Mouse (Mus musculus) hindbrain, embryonic 13.5 days (tissue): ENCODE measurements around the gene Mnx1. TPM values are rescaled to one million over a fixed set of nuclear protein-coding genes. Genes with fewer than 3 reads are reported as not detected.

Experiments
- ATAC-seq: fragments of 200-750 bp; cut with Nextera tagmentation; 2 replicates; pipeline ENCODE4 v1.8.0; 2017; ENCODE audit warnings: moderate TSS enrichment; ENCODE audit not compliant: low FRiP score
- H3K27ac ChIP-seq: fragments of 300-500 bp; sonication (generic); 2 replicates; pipeline ENCODE4 v1.5.1; 2015; ENCODE audit warnings: inconsistent platforms, mild to moderate bottlenecking, moderate library complexity
- H3K27me3 ChIP-seq: fragments of 300-500 bp; sonication (generic); 2 replicates; pipeline ENCODE4 v1.6.1; 2015; ENCODE audit warnings: mild to moderate bottlenecking, inconsistent platforms
- H3K36me3 ChIP-seq: fragments of 300-500 bp; sonication (generic); 2 replicates; pipeline ENCODE4 v1.6.1; 2015; ENCODE audit warnings: mild to moderate bottlenecking, inconsistent platforms
- H3K4me1 ChIP-seq: fragments of 300-500 bp; sonication (generic); replicated peaks from 2 replicates; pipeline ENCODE4 v1.6.1; 2015; ENCODE audit warnings: inconsistent platforms
- H3K4me2 ChIP-seq: fragments of 300-500 bp; sonication (generic); 2 replicates; pipeline ENCODE4 v1.6.1; 2015; ENCODE audit warnings: inconsistent platforms, mild to moderate bottlenecking, moderate library complexity
- H3K4me3 ChIP-seq: fragments of 300-500 bp; sonication (generic); 2 replicates; pipeline ENCODE4 v1.5.1; 2015; ENCODE audit warnings: mild to moderate bottlenecking, inconsistent platforms
- H3K9ac ChIP-seq: fragments of 300-500 bp; sonication (generic); 2 replicates; pipeline ENCODE4 v1.6.1; 2015; ENCODE audit warnings: mild to moderate bottlenecking, inconsistent platforms
- H3K9me3 ChIP-seq: fragments of 300-500 bp; sonication (generic); 2 replicates; pipeline ENCODE4 v1.6.1; 2016; ENCODE audit warnings: inconsistent platforms
- WGBS: fragments of 180-500 bp; shearing (Covaris S2); methylation state at CpG from one replicate; pipeline ENCODE4 v1.1.7; 2015; 5-methylcytosine and 5-hydroxymethylcytosine counted together
- polyA plus RNA-seq: library from polyadenylated mRNA; unstranded; fragments of >200 nt; fragmentation: Nextera tagmentation; extraction: Ambion mirVana; gene quantifications from 2 replicates; pipeline ENCODE4 v1.2.1, GENCODE M21; 2015

Mnx1 gene
- polyA plus RNA-seq, 1 experiment from 2014 or later: 0.48 TPM

DNA sequence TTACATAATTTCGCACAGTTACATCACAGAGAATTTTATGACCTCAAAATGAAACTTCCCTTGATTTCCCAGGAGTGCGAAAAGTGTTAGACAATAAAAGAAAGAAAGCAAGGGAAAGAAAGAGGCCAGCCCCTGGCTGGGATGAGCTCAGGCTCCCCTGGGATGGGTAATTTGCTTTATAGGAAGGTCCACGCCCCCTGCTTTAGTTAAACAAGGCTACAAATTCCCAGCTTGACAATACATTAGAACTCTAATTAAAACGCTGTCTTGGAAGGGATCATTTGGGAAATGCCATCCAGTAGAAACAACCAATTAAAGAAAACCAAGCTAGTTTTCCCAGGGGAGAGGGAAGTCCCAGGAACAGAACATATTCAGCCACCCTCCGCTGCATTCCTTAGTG is 2.7 kb downstream of the Mnx1 start:
- WGBS: 0% methylated on average over 5 of the region's 5 CpGs
- Histone ChIP-seq H3K27me3 (peaks cover 100% of the 10 kb centered on the region), H3K9me3 (no peaks in the 10 kb centered on the region), H3K27ac (no peak overlapping the region), H3K36me3 (no peaks in the 10 kb centered on the region), H3K9ac (no peak overlapping the region), H3K4me3 (no peak overlapping the region), H3K4me1 (peaks cover 16% of the 10 kb centered on the region), H3K4me2 (no peak overlapping the region)
- ATAC-seq: no peak

DNA sequence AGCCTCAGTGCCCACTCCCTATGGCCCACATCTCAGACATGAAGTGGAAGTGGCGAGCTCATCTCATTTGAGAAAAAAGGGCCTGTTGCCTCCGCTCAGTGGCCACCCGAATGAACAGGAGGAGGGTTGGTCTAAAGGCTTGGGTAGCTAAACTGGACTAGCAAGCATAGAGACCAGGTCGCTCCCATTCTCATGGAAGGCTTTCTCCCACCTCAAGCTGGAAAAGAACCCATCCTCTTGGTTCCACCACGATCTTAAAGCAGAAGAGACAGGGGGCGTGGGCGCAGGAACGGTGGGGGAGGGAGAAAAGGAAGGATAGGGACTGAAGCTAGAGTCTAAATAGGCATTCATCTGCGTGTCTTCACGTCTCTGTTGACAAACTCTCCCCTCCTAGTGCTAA is 3.2 kb downstream of the Mnx1 start:
- WGBS: 3% methylated on average over 10 of the region's 10 CpGs
- no peak overlapping the region for H3K4me2 ChIP-seq
- peaks cover 16% of the 10 kb centered on the region for H3K4me1 ChIP-seq
- no peak overlapping the region for H3K27ac ChIP-seq
- no peaks in the 10 kb centered on the region for H3K9me3 ChIP-seq
- no peak overlapping the region for H3K4me3 ChIP-seq
- peaks cover 100% of the 10 kb centered on the region for H3K27me3 ChIP-seq
- no peak overlapping the region for H3K9ac ChIP-seq
- no peaks in the 10 kb centered on the region for H3K36me3 ChIP-seq
- ATAC-seq: no peak

DNA sequence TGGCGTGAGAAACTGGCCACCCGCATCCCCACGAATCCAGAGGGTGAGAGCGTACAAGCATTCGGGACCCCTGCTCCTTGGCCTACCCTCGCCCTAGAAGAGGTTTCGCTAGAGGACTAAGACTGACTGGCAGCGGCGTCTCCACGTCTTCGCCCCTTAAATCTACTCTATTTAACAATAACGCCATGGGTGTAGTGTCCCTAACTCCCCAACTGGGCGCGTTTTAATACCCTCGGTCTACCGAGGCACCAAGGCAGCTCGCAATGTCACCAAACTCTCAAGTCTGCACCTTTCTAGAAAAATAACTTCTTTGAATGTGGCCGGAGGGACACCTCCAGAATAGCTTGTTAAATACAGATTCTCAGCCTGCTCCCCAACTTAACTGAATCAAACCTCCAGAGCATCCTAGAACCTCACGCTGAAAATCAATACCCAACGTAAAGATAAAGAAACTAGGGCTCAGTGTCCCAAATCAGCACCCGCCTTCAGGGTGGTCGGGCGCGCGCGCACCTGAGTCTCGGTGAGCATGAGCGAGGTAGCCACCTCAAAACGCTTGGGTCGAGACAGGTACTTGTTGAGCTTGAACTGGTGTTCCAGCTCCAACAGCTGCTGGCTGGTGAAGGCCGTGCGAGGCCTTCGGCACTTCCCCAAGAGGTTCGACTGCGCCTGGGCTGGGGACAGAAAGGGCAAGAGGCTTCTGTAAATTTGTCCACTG is 3.9 kb downstream of the Mnx1 start:
- Histone ChIP-seq H3K27me3 (peaks cover 100% of the 10 kb centered on the region), H3K4me3 (no peak overlapping the region), H3K27ac (no peak overlapping the region), H3K9me3 (no peaks in the 10 kb centered on the region), H3K36me3 (no peaks in the 10 kb centered on the region), H3K9ac (no peak overlapping the region), H3K4me2 (no peak overlapping the region), H3K4me1 (peaks cover 16% of the 10 kb centered on the region)
- 2% methylated on average over 35 of the region's 35 CpGs for WGBS
- ATAC-seq: no peak

GRCm38 (mm10) chr5:29473551-29474245 is 4.6 kb downstream of the Mnx1 start:
- no peak overlapping the region for H3K4me3 ChIP-seq
- H3K4me1 ChIP-seq: peaks cover 14% of the 10 kb centered on the region
- ATAC-seq: no peak

DNA sequence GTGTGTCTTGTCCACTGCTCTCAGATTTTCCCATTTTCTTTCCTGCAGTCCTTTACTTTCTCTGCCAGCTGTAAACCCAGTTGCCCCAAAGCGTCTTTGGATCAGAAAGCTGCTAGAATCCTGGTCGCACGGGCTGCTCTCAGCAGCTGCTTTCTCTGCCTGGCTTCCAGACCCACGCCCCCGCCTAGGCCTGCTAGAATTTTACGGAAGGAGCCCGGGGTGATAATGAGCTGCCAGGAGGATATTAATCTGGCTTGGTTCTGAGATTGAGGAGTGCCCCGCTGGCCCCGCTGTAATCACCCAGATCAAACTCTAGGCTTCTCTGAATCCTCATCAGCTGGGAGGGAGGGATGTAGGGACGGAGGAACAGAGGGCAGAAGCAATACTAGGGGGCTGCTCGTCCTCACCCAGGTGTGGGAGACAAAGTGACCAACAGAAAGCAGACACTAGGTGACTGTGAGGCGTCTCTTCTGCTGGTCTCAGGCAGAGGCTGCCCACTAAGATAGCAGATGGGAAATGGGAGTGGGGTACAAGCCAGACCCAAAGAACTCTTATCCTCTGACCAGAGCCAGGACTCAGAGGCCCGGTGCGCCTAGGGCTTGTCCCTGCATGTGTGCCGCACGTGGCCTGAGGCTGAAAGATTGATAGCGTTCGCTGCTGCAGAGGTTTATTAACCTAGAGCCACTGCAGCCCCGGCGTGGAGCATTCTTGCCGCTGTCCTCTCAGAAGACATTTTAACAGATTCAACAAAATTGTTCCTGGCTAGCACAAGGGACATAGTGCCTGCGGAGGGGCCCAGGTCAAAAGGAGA is 6.2 kb downstream of the Mnx1 start:
- under 1% methylated on average over 22 of the region's 22 CpGs for WGBS
- Histone ChIP-seq H3K9me3 (no peaks in the 10 kb centered on the region), H3K9ac (no peak overlapping the region), H3K4me3 (no peak overlapping the region), H3K27ac (no peak overlapping the region), H3K27me3 (peaks cover 100% of the 10 kb centered on the region), H3K4me2 (no peak overlapping the region), H3K36me3 (no peaks in the 10 kb centered on the region), H3K4me1 (peaks cover 10% of the 10 kb centered on the region)
- no peak for ATAC-seq

More at GRCm38 (mm10) chr5:29473551-29474245, 4.6 kb downstream of the Mnx1 start:
- no peaks in the 10 kb centered on the region for H3K36me3 ChIP-seq
- H3K4me2 ChIP-seq: no peak overlapping the region
- peaks cover 100% of the 10 kb centered on the region for H3K27me3 ChIP-seq
- 2% methylated on average over 35 of the region's 35 CpGs for WGBS
- H3K9me3 ChIP-seq: no peaks in the 10 kb centered on the region
- H3K9ac ChIP-seq: no peak overlapping the region
- no peak overlapping the region for H3K27ac ChIP-seq

DNA sequence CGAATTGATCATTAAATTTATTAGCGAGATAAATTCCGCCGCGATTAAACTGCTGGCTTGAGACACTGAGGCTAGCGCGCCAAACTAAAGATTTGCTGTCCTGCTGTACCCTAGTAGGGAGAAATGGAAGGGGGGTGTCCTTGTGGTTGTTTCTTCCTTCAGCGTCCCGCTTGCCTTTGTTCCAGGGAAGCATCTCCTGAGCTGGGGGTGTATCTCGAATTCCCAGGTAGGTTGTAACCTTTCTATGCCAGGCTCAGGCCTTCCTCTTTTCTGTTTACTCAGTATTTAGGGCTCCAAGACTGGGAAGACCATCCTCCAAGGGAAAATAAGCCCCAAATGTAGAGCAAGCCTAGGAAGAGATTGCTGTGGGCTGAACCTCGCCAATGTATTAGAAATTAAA is 6.9 kb downstream of the Mnx1 start:
- Histone ChIP-seq H3K9ac (no peak overlapping the region), H3K4me3 (no peak overlapping the region), H3K27me3 (peaks cover 100% of the 10 kb centered on the region), H3K4me1 (peaks cover 10% of the 10 kb centered on the region), H3K4me2 (no peak overlapping the region), H3K27ac (no peak overlapping the region), H3K9me3 (no peaks in the 10 kb centered on the region), H3K36me3 (no peaks in the 10 kb centered on the region)
- under 1% methylated on average over 11 of the region's 11 CpGs for WGBS
- ATAC-seq: no peak

DNA sequence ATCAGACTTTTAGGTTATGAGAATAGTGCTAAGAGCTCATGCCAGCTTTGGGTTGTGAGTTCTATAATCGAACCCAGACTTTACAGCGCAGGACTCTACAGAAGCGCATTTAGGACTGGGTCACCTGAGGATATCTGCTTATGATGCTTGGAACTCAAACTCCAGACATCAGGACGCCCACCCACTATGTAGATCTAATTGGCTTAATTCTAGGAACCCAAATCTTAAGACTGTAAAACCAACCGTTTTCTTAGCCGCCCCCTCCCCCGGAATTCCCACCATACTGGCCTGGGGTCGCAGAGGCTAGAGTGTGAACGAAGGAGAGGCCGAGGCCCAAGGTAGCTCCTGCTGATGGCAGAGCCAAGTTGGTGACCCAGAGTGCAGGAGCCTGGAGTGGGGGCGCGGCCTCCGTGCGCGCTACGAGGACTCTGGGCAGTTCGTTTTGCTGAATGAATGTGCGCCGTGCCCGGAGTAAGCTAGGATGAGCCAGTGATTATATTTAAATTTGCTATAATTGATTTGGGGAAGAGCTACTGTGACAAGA is 7.3 kb downstream of the Mnx1 start:
- Histone ChIP-seq H3K4me3 (no peak overlapping the region), H3K9ac (no peak overlapping the region), H3K36me3 (no peaks in the 10 kb centered on the region), H3K27me3 (peaks cover 100% of the 10 kb centered on the region), H3K9me3 (no peaks in the 10 kb centered on the region), H3K4me1 (peaks cover 10% of the 10 kb centered on the region), H3K27ac (no peak overlapping the region), H3K4me2 (no peak overlapping the region)
- WGBS: 3% methylated on average over 20 of the region's 20 CpGs
- no peak for ATAC-seq

- no peak for ATAC-seq
- H3K4me3 ChIP-seq: no peak overlapping the region
- 11% methylated on average over 5 of the region's 5 CpGs for whole genome bisulfite sequencing
- H3K4me2 ChIP-seq: no peak overlapping the region
- no peak overlapping the region for H3K27ac ChIP-seq
- peaks cover 100% of the 10 kb centered on the region for H3K27me3 ChIP-seq
- H3K9me3 ChIP-seq: no peaks in the 10 kb centered on the region
- no peaks in the 10 kb centered on the region for H3K36me3 ChIP-seq
- peaks cover 10% of the 10 kb centered on the region for H3K4me1 ChIP-seq
- no peak overlapping the region for H3K9ac ChIP-seq
These were observed 8.0 kb downstream of the Mnx1 start for GRCm38 (mm10) chr5:29470271-29470670.

GRCm38 (mm10) chr5:29469501-29469900 is 8.8 kb downstream of the Mnx1 start:
- no peak for ATAC-seq
- peaks cover 10% of the 10 kb centered on the region for H3K4me1 ChIP-seq
- H3K36me3 ChIP-seq: no peaks in the 10 kb centered on the region
- 7% methylated on average over 4 of the region's 4 CpGs for WGBS
- H3K27ac ChIP-seq: no peak overlapping the region
- H3K9ac ChIP-seq: no peak overlapping the region
- no peak overlapping the region for H3K4me2 ChIP-seq
- no peak overlapping the region for H3K4me3 ChIP-seq
- no peaks in the 10 kb centered on the region for H3K9me3 ChIP-seq
- H3K27me3 ChIP-seq: peaks cover 94% of the 10 kb centered on the region

DNA sequence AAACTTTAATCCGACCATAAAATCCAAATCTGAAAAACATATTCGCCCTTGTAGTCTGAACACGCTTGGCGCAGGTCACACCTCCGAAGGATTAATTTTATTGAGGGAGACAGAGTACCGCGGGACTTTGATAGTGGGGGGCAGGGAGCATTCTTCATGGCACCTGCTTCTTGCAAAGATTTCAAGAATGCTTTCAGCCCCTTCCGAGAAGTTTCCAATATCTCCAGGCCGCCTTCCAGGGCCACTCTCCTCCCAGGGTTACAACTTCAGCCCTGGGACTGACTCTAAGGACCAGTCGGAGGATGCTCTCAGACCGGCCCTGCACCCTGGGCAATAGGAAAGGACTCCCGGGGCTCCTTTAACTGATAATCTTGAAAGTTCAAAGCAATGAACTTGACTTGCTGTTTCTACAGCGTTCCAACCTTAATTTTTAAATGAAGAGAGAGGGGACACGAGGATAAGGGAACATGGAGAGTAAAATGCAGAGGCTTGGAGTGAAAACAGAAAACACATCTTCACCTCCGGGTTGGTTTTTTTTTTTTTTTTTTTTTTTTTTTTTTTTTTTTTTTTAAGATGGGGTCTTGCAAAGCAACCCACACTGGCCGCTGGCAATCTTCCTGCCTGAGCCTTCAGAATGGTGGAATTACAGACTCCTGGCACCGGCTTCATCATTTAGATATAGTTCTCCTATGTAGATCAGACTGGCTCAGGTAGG is 9.8 kb downstream of the Mnx1 start:
- H3K36me3 ChIP-seq: no peaks in the 10 kb centered on the region
- H3K9ac ChIP-seq: no peak overlapping the region
- peaks cover 88% of the 10 kb centered on the region for H3K27me3 ChIP-seq
- peaks cover 10% of the 10 kb centered on the region for H3K4me1 ChIP-seq
- 1% methylated on average over 17 of the region's 17 CpGs for WGBS
- no peaks in the 10 kb centered on the region for H3K9me3 ChIP-seq
- peak overlapping the region; percentile 48 for H3K4me2 ChIP-seq
- no peak for ATAC-seq
- H3K27ac ChIP-seq: no peak overlapping the region
- peak overlapping the region; percentile 30 for H3K4me3 ChIP-seq

DNA sequence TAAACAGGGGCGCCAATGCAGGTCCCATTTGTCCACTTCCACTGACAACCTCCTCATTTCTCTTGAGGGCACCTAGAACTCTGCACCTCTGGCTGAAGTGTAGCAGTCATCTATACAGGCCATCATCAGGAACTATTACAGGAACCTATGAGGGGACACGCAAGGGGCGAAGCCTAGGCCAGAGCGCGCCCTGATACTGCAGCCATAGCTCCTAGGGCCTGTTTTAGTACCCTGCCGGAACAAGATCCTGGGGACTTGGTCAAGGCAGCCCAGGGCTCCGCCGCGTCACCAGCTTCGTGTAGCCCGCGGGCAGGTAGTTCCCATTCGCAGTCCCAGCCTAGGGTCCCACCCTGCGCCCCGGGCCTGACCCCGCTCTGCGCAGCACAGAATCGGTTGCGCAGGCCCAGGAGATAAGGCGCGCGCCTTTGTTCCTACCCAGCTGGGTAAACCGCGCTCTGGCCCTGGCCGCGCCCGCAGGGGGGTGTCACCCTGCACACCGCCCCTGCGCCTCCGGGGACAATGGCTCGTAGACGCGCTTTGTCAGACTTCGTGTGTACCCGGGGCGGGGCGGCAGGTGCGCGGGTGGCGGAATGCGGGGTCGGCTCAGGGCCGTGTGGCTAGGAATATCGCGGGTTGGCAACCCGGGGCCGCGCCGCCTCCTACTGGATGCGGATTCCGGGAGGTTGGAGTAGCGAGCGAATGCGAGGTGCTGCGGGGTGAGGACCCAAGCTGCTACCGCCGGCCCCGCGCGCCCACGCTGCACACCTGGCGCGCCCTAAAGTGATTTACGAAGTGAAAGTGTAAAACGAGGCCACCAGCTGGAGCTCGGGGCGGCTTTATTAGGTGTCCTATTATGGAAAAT is 10.6 kb downstream of the Mnx1 start:
- peak overlapping the region; percentile 48 for H3K4me2 ChIP-seq
- H3K27me3 ChIP-seq: peaks cover 87% of the 10 kb centered on the region
- peak overlapping the region; percentile 35; the same call in 1 of the 2 replicates for H3K9ac ChIP-seq
- 3% methylated on average over 67 of the region's 67 CpGs for WGBS
- no peak overlapping the region for H3K27ac ChIP-seq
- H3K9me3 ChIP-seq: no peaks in the 10 kb centered on the region
- H3K4me3 ChIP-seq: peak overlapping the region; percentile 30
- H3K4me1 ChIP-seq: peaks cover 10% of the 10 kb centered on the region
- ATAC-seq: peak; percentile 34
- H3K36me3 ChIP-seq: no peaks in the 10 kb centered on the region
